Comparison of ENCODE assay signal across 8 mouse cellular contexts in the genomic region with DNA sequence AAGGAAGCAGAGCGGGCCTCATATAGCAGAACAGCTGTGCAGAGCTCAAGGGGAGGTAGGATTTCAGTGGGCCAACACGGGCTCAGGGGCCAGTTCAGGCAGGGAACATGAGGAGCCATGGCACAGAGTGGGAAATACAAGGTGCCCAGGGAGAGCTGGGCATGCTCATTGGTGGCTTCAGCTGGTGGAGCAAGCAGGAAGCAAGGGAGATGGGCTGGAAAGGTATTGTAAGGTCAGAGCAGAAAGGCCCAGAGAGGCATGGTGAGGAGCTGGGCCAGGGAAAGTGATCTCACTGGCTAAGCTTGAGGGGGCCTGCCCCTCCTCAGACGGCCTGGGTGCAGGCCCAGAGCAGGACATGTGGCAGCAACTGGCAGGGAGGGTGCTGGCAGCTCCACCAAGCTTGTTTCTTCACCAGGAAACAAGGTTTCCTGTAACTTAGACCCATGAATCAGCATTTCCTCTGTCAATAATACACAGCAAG.
DNase-seq lines count a peak whose midpoint lies in the region; ATAC-seq and TF ChIP-seq lines count a peak whose summit lies in the region.

No protein-coding gene starts in this region.

- TF ChIP-seq POLR2A in embryonic fibroblast, embryonic 13.5 days (IDR thresholded peaks at IDR 0.05; ENCODE audit: low read depth, low read length) = no peak
- no peak for TF ChIP-seq POLR2A in liver, adult 2 months (IDR thresholded peaks at IDR 0.05; ENCODE audit: extremely low read depth, insufficient read depth, low read length)

- H3K9ac ChIP-seq in liver, adult 2 months (ENCODE audit: low read depth, low read length) = peak overlapping the region; percentile 10; the same call in 1 of the 2 replicates
- no peak overlapping the region for H3K9ac ChIP-seq in stomach, embryonic 16.5 days (ENCODE audit: low read length)

- H3K36me3 ChIP-seq in liver, adult 2 months (ENCODE audit: control insufficient read depth, insufficient read depth, low read length) = no peaks in the 10 kb centered on the region
- H3K36me3 ChIP-seq in stomach, embryonic 16.5 days (ENCODE audit: control insufficient read depth, insufficient read depth, low read length) = no peaks in the 10 kb centered on the region

- H3K79me2 ChIP-seq in liver, adult 2 months (ENCODE audit: control insufficient read depth, insufficient read depth, low read length) = no peaks in the 10 kb centered on the region

- H3K27me3 ChIP-seq in liver, adult 2 months (ENCODE audit: control insufficient read depth, insufficient read depth, low read length) = no peaks in the 10 kb centered on the region
- H3K27me3 ChIP-seq in stomach, embryonic 16.5 days (ENCODE audit: control insufficient read depth, insufficient read depth, low read length) = no peaks in the 10 kb centered on the region

- H3K4me2 ChIP-seq in stomach, embryonic 16.5 days (ENCODE audit: low read depth, low read length) = no peak overlapping the region

- H3K9me3 ChIP-seq in stomach, embryonic 16.5 days (replicated peaks; ENCODE audit: control insufficient read depth, low read length) = no peaks in the 10 kb centered on the region

- ATAC-seq in hematopoietic stem cell, adult 5-6 weeks (replicated peaks in 1 of 2; ENCODE audit: insufficient read depth in 1 of 2, low FRiP score in 2 of 2, low TSS enrichment in 1 of 2, low read depth in 1 of 2, poor library complexity in 2 of 2, severe bottlenecking in 2 of 2) = peak; percentile 90
- ATAC-seq in stomach, embryonic 16.5 days (ENCODE audit: insufficient read depth, low FRiP score) = peak; percentile 37; the same call in 1 of the 2 replicates

- peaks cover 9% of the 10 kb centered on the region; the same call in 1 of the 2 replicates for H3K4me1 ChIP-seq in embryonic fibroblast, embryonic 13.5 days (ENCODE audit: control insufficient read depth, insufficient read depth, low read length)
- peaks cover 27% of the 10 kb centered on the region for H3K4me1 ChIP-seq in liver, adult 2 months (ENCODE audit: control insufficient read depth, insufficient read depth, low read length)
- 0 out of 2 replicates have a peak, but pooled peaks cover 3% of the 10 kb centered on the region for H3K4me1 ChIP-seq in stomach, embryonic 16.5 days (ENCODE audit: control insufficient read depth, insufficient read depth, low read length)

- H3K27ac ChIP-seq in layer of hippocampus, adult 2 months = peak overlapping the region; percentile 51
- H3K27ac ChIP-seq in embryonic fibroblast, embryonic 13.5 days (ENCODE audit: insufficient read depth, low read length) = 0 out of 2 replicates have a peak overlapping the region, but pooled peaks have one; percentile 12
- H3K27ac ChIP-seq in liver, adult 2 months (replicated peaks; ENCODE audit: insufficient read depth, low read depth, low read length) = peak overlapping the region; percentile 82
- no peak overlapping the region for H3K27ac ChIP-seq in stomach, embryonic 16.5 days (ENCODE audit: low read length)

- 55% methylated on average over 3 of the region's 3 CpGs for WGBS in liver, adult 2 months
- 56% methylated on average over 3 of the region's 3 CpGs for WGBS in stomach, embryonic 16.5 days

- no peak overlapping the region for H3K4me3 ChIP-seq in layer of hippocampus, adult 2 months
- no peak overlapping the region for H3K4me3 ChIP-seq in embryonic fibroblast, embryonic 13.5 days (ENCODE audit: insufficient read depth, low read length)
- no peak overlapping the region for H3K4me3 ChIP-seq in liver, adult 2 months (ENCODE audit: insufficient read depth, low read depth, low read length)
- no peak overlapping the region for H3K4me3 ChIP-seq in stomach, embryonic 16.5 days (replicated peaks; ENCODE audit: low read length)

- peak in 1 of 2 experiments; percentile 30 for DNase-seq in layer of hippocampus, adult 2 months (ENCODE audit: low spot score in 2 of 2)
- no peak for DNase-seq in layer of hippocampus, adult 9-10 months (ENCODE audit: low spot score)
- peak; percentile 77 for DNase-seq in liver, adult 2 months (ENCODE audit: extremely low read depth, low read depth, low spot score)
- no peak for DNase-seq in testis, postnatal 10 days (ENCODE audit: low spot score)
- no peak for DNase-seq in right cerebral cortex, adult 2 months (ENCODE audit: low spot score in 2 of 2)

- no peak for TF ChIP-seq CTCF in layer of hippocampus, adult 2 months (conservative IDR thresholded peaks at IDR 0.05)
- no peak for TF ChIP-seq CTCF in embryonic fibroblast, embryonic 13.5 days (IDR thresholded peaks at IDR 0.05; ENCODE audit: borderline replicate concordance, insufficient read depth, low read length)
- TF ChIP-seq CTCF in liver, adult 2 months (IDR thresholded peaks at IDR 0.05; ENCODE audit: low read depth, low read length) = no peak
